Mouse (Mus musculus): ENCODE results near the gene Eln. TPM values are rescaled to one million over a fixed set of nuclear protein-coding genes. Genes with fewer than 3 reads are reported as not detected.
A peak's percentile ranks its signal among the peaks of the same experiment; 100 is the strongest.

Gene Eln
- total RNA-seq, 2 experiments from 2014 or later = 17.6 to 31.6 TPM

DNA sequence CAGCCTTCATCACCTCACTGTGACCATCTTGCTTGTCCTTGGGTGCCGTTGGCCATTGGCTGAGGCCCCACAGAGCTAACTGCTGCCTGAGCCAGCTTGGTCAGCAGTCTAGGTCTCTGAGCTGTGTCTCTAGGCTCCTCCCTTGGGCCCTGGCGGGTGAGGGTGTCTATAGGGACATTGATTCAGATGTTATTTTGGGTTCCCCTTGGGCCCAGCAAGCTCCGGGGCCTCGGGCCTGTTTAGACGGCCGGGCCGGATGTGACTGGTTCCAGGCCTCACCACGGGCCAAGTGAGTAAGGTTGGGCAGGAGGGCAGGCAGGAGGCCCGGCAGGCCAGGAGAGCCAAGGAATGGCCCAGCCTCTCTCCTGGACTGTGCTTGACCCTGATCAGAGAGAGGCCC, 16.2 kb upstream of the Eln start:
- no peak for TF ChIP-seq CTCF (IDR thresholded peaks at IDR 0.05)
- DNase-seq = peak; percentile 79
- intact Hi-C loops (cut with DNase I) = no loop called here
- Histone ChIP-seq H3K4me3 (no peak overlapping the region), H3K27ac (peak overlapping the region; percentile 69)

DNA sequence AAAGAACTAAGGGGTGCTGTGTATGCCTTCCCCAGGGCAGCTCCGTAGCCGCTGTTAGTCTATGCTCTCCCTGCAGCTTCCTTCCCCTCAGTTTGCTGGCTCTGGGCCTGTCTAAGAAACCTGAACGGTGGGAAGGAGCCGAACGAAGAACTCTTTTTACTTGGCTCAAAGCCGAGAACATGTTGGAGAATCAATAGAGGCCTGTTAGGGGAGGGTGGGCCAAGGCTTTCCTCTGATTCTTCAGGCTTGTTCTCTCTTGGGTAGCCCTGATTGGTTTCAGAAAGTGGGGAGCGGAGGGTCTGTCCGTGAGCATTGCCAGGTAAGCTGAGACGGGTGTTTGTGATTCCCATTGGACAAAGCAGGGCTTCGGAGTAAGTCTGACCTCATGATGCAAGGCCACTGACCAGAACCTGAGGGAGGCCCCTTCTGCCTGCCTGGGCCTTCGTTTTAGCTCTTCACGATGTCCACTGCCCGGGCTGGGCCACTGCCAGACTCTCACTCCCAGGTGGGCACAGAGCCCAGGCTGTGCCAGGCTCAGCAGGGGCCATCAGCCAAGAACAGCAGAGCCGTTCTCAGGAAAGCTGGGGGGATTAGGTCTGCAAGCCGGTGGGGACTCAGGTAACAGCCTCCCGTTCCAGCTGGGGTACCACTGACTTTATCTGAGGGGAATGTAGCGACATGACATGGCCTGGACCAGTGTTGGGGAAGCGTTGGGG, 14.4 kb upstream of the Eln start:
- no peak overlapping the region for H3K4me3 ChIP-seq
- no peak for TF ChIP-seq CTCF (IDR thresholded peaks at IDR 0.05)
- peak overlapping the region; percentile 57 for H3K27ac ChIP-seq
- DNase-seq = peak; percentile 83
- intact Hi-C loops (cut with DNase I) = no loop called here

DNA sequence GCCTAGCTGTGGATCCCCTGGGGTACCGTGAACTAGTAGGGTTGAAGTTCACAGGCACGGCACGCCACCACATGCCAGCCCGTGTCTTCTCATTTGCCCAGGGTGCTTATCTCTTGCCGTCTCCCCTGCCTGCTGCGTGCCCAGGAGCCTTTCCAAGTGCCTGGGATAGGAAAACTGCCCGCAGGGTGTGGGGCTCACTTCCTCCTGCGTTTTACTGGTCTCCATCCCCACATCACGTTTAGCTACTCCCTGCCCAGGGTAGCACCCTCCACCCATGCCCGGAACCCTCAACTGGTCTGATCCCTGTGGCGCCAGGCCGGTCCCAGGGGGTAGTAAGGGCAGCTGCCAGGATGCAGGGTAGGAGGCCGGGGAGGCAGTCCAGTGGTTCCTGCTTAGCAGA, 8.9 kb upstream of the Eln start:
- intact Hi-C loops (cut with DNase I) = no loop called here
- peak overlapping the region; percentile 20; the same call in 1 of the 2 replicates for H3K27ac ChIP-seq
- DNase-seq = no peak
- H3K4me3 ChIP-seq = no peak overlapping the region
- no peak for TF ChIP-seq CTCF (IDR thresholded peaks at IDR 0.05)

DNA sequence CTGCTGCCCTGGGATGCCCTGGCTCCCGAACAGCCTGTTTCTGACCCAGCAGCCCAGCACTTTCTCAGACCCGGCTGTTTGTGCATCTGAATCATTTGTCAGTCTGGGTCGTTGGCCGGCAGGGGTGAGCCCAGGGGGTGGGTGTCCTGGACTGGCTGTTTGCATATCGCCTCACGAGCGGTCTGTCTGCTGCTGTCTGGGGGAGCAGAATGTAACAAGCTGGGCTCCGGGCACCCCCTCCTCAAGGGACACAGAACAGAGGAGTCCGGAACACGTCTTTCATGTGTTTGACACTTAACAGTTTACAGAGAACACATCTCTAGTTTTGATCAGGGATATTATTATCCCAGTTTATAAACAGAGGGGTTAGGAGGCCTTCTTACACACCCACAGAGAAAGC, 7.0 kb upstream of the Eln start:
- intact Hi-C loops (cut with DNase I) = no loop called here
- H3K27ac ChIP-seq = no peak overlapping the region
- no peak for TF ChIP-seq CTCF (IDR thresholded peaks at IDR 0.05)
- DNase-seq = no peak
- H3K4me3 ChIP-seq = no peak overlapping the region

DNA sequence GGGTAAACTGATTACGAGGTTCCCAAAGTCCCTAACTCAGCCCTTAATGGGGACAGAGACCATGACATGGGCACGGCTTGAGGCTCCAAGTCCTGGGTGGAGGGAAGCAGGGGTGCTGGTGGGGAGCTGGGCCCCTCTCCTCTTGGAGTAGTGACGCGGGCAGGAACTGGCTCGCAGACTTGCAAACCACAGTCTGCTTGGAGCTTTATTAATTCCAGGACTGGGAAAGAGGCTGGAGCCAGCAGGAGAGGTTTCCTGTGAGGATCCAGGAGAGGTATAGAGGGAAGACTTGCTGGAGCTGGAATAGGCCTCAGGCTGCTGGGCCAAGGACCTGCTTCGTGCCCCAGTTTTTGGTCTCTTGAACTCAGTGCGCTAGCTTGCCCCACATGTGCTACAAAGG, 3.3 kb upstream of the Eln start:
- TF ChIP-seq CTCF (IDR thresholded peaks at IDR 0.05) = no peak
- intact Hi-C loops (cut with DNase I) = no loop called here
- no peak for DNase-seq
- Histone ChIP-seq H3K27ac (no peak overlapping the region), H3K4me3 (no peak overlapping the region)

DNA sequence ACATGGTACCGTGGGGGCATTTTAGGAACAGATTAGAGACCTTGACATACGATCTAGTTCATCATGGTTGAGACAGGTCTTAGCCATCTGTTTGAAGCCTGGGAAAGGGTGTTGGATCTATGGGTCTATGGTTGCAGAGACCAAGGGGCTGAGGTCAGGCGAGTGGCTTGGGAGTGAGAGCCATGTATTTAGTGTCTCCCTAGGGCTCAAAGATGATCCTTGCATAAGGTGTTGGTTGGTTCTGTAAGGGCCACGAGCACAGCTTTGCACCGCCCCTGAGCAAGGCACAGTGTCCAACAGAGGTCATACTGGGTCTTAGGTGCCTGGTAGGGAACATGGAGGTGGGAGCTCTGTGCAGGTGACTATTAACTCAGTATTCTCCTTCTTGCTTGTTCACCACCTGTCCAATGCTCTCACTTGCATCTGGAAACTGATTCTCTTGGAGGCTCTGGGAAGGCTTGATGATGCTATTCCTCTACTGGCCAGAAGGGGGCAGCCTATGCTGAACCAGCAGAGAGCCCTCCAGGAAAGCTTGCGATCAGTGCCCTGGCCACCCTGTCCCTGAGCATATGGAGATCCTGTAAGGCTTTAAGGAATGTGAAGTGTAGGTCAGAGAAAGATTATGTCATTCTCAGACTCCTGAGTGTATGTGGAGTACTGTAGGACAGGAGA, 960 bp upstream of the Eln start:
- Histone ChIP-seq H3K27ac (peak overlapping the region; percentile 87), H3K4me3 (peak overlapping the region; percentile 82)
- peak; percentile 66 for DNase-seq
- no peak; the same call in 1 of the 2 replicates for TF ChIP-seq CTCF (IDR thresholded peaks at IDR 0.05)
- intact Hi-C loops (cut with DNase I) = loop anchor here (1.0 kb wide), 1 partner anchor 153 kb away; no protein-coding TSS in a partner anchor

DNA sequence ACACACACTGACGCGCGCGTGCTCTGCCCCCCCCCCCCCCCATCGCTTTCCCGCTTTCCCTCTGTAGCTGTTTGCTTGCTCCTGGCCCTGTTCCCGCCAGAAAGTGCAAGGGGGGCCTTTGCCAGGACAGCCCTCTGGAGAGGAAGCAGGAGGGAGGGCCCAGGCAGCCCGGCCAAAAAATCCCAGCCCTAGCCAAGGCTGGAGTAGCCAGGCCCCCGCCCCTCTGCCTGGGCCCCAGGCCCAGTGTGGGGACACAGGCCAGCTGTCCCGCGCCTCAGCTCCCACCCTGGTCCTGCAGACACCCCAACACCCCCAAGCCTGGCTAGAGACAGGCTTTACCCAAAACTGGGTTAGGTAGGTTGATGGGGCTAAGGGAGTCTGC, 380 bp upstream of the Eln start:
- DNase-seq = peak; percentile 94
- no peak for TF ChIP-seq CTCF (IDR thresholded peaks at IDR 0.05)
- intact Hi-C loops (cut with DNase I) = no loop called here
- peak overlapping the region; percentile 87 for H3K27ac ChIP-seq
- H3K4me3 ChIP-seq = peak overlapping the region; percentile 82

DNA sequence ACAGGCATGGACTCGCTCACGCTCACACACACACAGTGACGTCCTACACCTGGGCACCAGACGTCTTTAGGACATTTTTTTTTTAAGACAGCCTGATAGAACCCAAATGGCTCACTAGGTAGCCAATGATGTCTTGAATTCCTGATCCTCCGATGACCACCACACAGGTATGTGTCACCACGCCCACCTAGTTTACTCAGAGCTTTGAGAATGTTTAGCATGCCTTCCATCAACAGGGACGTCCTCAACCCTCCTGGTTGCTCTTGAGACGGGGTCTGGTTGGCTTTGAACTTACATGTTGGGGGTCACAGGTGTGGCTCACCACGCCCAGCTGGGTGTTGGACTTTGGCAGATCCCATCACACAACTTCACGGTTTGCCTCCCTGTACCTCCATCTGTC, 922 bp downstream of the Eln start:
- peak overlapping the region; percentile 82 for H3K4me3 ChIP-seq
- TF ChIP-seq CTCF (IDR thresholded peaks at IDR 0.05) = no peak
- intact Hi-C loops (cut with DNase I) = no loop called here
- peak overlapping the region; percentile 93 for H3K27ac ChIP-seq
- no peak for DNase-seq

DNA sequence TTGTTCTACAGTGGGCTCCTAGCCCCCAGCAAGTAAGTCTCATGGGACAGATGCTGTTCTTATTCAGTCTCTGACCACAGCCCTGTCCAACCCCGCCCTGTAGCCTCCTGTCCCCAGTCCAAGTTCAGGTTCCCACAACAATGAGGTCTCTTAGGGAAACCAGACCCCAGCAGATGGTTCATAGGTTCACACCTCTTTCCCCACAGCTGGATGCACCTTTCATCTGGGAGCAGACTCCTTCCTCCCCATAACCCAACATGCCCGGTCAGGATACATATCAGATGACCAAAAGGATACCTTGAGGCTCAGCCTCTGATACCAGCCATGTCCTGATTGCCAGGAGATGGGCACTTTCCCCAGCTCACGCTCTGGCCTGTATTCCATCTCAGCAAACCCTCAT, 1.3 kb downstream of the Eln start:
- intact Hi-C loops (cut with DNase I) = no loop called here
- no peak for TF ChIP-seq CTCF (IDR thresholded peaks at IDR 0.05)
- H3K4me3 ChIP-seq = peak overlapping the region; percentile 82
- peak overlapping the region; percentile 93 for H3K27ac ChIP-seq
- DNase-seq = no peak

DNA sequence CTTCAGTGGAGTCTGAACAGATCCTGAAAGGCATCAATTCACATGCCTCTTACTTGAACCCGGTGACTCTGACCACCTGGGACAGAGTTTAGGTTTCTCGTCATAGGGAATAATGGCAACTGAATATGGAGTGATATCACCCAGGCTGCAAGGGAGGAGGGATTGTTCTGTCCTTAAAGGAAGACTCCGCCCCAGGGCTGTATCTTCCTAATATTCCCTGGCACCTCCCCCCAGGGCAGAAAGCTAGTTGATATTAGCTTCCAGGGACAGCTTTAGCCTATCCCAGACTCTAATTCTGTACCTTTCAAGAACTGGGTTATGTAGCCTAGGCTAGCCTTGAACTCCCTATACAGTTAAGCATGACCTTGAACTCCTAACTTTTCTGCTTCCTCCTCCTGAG, 2.1 kb downstream of the Eln start:
- Histone ChIP-seq H3K27ac (peak overlapping the region; percentile 93), H3K4me3 (peak overlapping the region; percentile 82)
- no peak for DNase-seq
- intact Hi-C loops (cut with DNase I) = no loop called here
- TF ChIP-seq CTCF (IDR thresholded peaks at IDR 0.05) = no peak

DNA sequence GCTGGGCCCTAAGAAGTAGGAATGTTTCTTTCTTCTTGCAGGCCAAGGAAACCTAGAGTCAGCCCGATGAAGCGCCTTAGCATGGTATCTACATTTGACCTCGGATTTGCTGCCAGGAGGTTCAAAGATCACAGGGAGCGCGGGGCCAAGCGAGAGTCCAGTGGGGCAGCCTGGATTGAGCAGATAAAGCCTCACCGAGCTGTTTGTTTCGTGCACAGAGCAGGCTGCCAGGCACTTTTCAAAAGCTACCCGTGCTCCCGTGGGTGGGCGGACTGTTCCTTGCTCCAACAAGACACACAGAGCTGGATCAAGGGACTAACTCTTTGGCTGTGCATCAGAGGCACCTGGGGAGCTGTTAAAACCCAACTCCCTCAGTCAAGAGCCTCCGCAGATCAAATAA, 3.1 kb downstream of the Eln start:
- peak overlapping the region; percentile 93 for H3K27ac ChIP-seq
- intact Hi-C loops (cut with DNase I) = no loop called here
- DNase-seq = no peak
- no peak for TF ChIP-seq CTCF (IDR thresholded peaks at IDR 0.05)
- H3K4me3 ChIP-seq = peak overlapping the region; percentile 82

DNA sequence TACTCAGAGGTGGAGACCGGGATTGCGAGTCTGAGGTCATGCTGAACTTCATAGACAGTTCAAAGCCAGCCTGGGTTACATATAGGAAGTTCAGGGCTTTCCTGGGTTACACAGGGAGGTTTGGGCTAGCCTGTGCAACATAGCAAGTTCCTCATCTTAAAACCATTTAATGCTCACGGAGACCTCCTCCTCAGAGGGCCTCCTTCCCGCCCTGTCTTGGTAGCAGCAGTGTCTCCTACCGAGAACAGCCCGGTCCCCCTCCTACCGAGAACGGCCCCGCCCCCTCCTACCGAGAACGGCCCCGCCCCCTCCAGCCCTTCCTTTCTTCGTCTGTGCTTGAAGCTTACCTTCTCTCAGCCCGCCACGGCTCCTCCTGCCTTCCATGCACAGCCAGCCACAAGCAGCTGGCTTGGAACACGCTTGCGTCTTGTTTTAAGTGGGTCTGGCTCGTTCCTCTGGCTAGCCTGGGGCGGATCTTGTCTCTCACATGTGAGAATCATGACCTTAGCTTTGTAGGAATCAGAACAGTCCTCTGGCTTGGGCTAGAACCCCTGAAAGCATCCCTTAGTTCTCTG, 4.8 kb downstream of the Eln start:
- Histone ChIP-seq H3K4me3 (peak overlapping the region; percentile 82), H3K27ac (peak overlapping the region; percentile 93)
- peak; percentile 58 for DNase-seq
- intact Hi-C loops (cut with DNase I) = no loop called here
- no peak for TF ChIP-seq CTCF (IDR thresholded peaks at IDR 0.05)
